Comparison of ENCODE assay signal across 21 mouse cellular contexts in the genomic region with DNA sequence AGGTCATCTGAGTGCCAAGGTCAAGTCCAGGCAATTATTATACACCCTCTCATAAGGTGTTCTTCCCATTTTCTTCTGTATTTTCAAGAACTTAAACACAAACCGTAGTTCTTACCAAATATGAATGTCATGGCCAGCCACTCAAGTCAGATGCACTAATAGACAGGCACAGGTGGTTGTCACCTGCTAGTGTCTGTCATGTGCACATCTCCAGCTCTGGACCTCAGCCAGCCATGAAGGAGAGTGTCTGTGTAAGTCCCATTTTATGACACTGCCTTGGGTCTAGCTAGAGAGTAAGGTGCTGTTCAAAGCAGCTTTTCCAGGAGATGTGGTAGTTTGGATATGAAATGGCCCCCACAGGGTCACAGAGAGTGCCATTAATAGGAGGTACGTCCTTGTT.
DNase-seq lines count a peak whose midpoint lies in the region; ATAC-seq and TF ChIP-seq lines count a peak whose summit lies in the region.
"Had no signal": no experiment of that assay in that cellular context is flagged by ENCODE, and none has a peak within 500 bp of the region (broad histone marks: within the 10 kb centered on the region; RNA-seq: fewer than 3 reads in every experiment).

No protein-coding gene starts in this region.

- H3ac ChIP-seq in myocyte (ENCODE audit: control insufficient read depth, insufficient read length): no peak overlapping the region

- no peaks in the 10 kb centered on the region for H3K27me3 ChIP-seq in embryonic facial prominence, embryonic 14.5 days (replicated peaks; ENCODE audit: control insufficient read depth, insufficient read depth, low read length)
- no peaks in the 10 kb centered on the region for H3K27me3 ChIP-seq in limb, embryonic 12.5 days
- no peaks in the 10 kb centered on the region for H3K27me3 ChIP-seq in myocyte (ENCODE audit: control insufficient read depth, insufficient read depth, insufficient read length)
- H3K27me3 ChIP-seq in heart, embryonic 10.5 days (ENCODE audit: insufficient read depth, poor library complexity, severe bottlenecking): no peaks in the 10 kb centered on the region
- H3K27me3 ChIP-seq: forebrain, embryonic 13.5 days; heart, embryonic 15.5 days; hindbrain, embryonic 15.5 days had no signal

- ATAC-seq in embryonic facial prominence, embryonic 14.5 days (ENCODE audit: low read depth): no peak; the same call in 1 of the 2 replicates
- no peak for ATAC-seq in limb, embryonic 12.5 days (ENCODE audit: insufficient number of reproducible peaks, insufficient read depth, low FRiP score, low TSS enrichment, low read depth)
- ATAC-seq: forebrain, embryonic 13.5 days; forebrain, postnatal 0 days; intestine, embryonic 16.5 days had no signal

- TF ChIP-seq POLR2A in myocyte (IDR thresholded peaks at IDR 0.05; ENCODE audit: insufficient read length, low read depth): no peak

- H3K9me3 ChIP-seq in embryonic facial prominence, embryonic 14.5 days (ENCODE audit: control insufficient read depth, low read length): no peaks in the 10 kb centered on the region
- H3K9me3 ChIP-seq in limb, embryonic 12.5 days: no peaks in the 10 kb centered on the region
- H3K9me3 ChIP-seq in heart, embryonic 10.5 days: no peaks in the 10 kb centered on the region
- H3K9me3 ChIP-seq: forebrain, embryonic 13.5 days; heart, embryonic 15.5 days; hindbrain, embryonic 10.5 days had no signal

- H3K4me3 ChIP-seq in embryonic facial prominence, embryonic 14.5 days (ENCODE audit: low read depth, low read length): no peak overlapping the region
- no peak overlapping the region for H3K4me3 ChIP-seq in limb, embryonic 12.5 days (replicated peaks)
- H3K4me3 ChIP-seq in myocyte: no peak overlapping the region
- no peak overlapping the region for H3K4me3 ChIP-seq in heart, embryonic 10.5 days
- H3K4me3 ChIP-seq: forebrain, embryonic 13.5 days; gastrocnemius, adult 2 months; heart, embryonic 15.5 days; hindbrain, embryonic 10.5 days; hindbrain, embryonic 15.5 days had no signal

- no peaks in the 10 kb centered on the region for H3K36me3 ChIP-seq in embryonic facial prominence, embryonic 14.5 days (ENCODE audit: control insufficient read depth, insufficient read depth, low read length)
- H3K36me3 ChIP-seq in limb, embryonic 12.5 days: no peaks in the 10 kb centered on the region
- H3K36me3 ChIP-seq in myocyte (ENCODE audit: control insufficient read depth, insufficient read depth): no peaks in the 10 kb centered on the region
- H3K36me3 ChIP-seq in heart, embryonic 10.5 days: no peaks in the 10 kb centered on the region
- H3K36me3 ChIP-seq: heart, embryonic 15.5 days; hindbrain, embryonic 10.5 days; hindbrain, embryonic 15.5 days had no signal

- H3K9ac ChIP-seq in embryonic facial prominence, embryonic 14.5 days (ENCODE audit: low read depth, low read length): no peak overlapping the region
- no peak overlapping the region for H3K9ac ChIP-seq in limb, embryonic 12.5 days (replicated peaks)
- H3K9ac ChIP-seq: forebrain, embryonic 13.5 days; forebrain, postnatal 0 days; heart, embryonic 15.5 days; hindbrain, embryonic 15.5 days had no signal

- H3K4me2 ChIP-seq in embryonic facial prominence, embryonic 14.5 days (ENCODE audit: low read depth, low read length): no peak overlapping the region
- no peak overlapping the region for H3K4me2 ChIP-seq in limb, embryonic 12.5 days
- H3K4me2 ChIP-seq in myocyte (ENCODE audit: low read depth): no peak overlapping the region
- H3K4me2 ChIP-seq: forebrain, embryonic 13.5 days; heart, embryonic 11.5 days; heart, embryonic 15.5 days; hindbrain, embryonic 15.5 days had no signal

- H3K79me2 ChIP-seq in myocyte (ENCODE audit: control insufficient read depth, insufficient read depth): no peaks in the 10 kb centered on the region

- H3K27ac ChIP-seq in embryonic facial prominence, embryonic 14.5 days (replicated peaks; ENCODE audit: low read depth, low read length): peak overlapping the region; percentile 33
- peak overlapping the region; percentile 24 for H3K27ac ChIP-seq in limb, embryonic 12.5 days
- H3K27ac ChIP-seq in heart, embryonic 10.5 days: no peak overlapping the region
- H3K27ac ChIP-seq: forebrain, embryonic 13.5 days; gastrocnemius, adult 2 months; heart, embryonic 15.5 days; hindbrain, embryonic 10.5 days; hindbrain, embryonic 15.5 days had no signal

- intact Hi-C loops in gastrocnemius, postnatal 14 days (cut with DNase I; ENCODE audit: low total_unique reads): no loop called here

- WGBS in embryonic facial prominence, embryonic 14.5 days: 64% methylated on average over 2 of the region's 2 CpGs
- WGBS in limb, embryonic 12.5 days: 87% methylated on average over 2 of the region's 2 CpGs
- 82% methylated on average over 2 of the region's 2 CpGs for WGBS in heart, embryonic 10.5 days

- peak; percentile 32 for DNase-seq in gastrocnemius, postnatal 14 days
- DNase-seq in gastrocnemius, adult 8-10 months (ENCODE audit: low spot score in 2 of 2): no peak
- peak; percentile 68 for DNase-seq in embryonic facial prominence, embryonic 14.5 days (ENCODE audit: low spot score)
- no peak for DNase-seq in spleen, adult 18-20 months
- no peak for DNase-seq in thymus, postnatal 4 days
- no peak for DNase-seq in heart, embryonic 10.5 days (ENCODE audit: low spot score)
- DNase-seq: adrenal gland, postnatal 10 days; cerebellum, adult 11-12 months; cerebellum, adult 9-10 months; cerebellum, postnatal 36 days; forebrain, postnatal 0 days; gastrocnemius, adult 2 months; heart, adult 18-20 months had no signal

- H3K4me1 ChIP-seq in embryonic facial prominence, embryonic 14.5 days (ENCODE audit: control insufficient read depth, insufficient read depth, low read length): peaks cover 30% of the 10 kb centered on the region
- H3K4me1 ChIP-seq in limb, embryonic 12.5 days (replicated peaks): peaks cover 25% of the 10 kb centered on the region
- H3K4me1 ChIP-seq in heart, embryonic 10.5 days: no peaks in the 10 kb centered on the region
- H3K4me1 ChIP-seq: forebrain, embryonic 13.5 days; heart, embryonic 15.5 days; hindbrain, embryonic 15.5 days had no signal

TF ChIP-seq in myocyte, 11 proteins besides CTCF, POLR2A, EP300 and RAD21:
- TF ChIP-seq TCF3 (IDR thresholded peaks at IDR 0.05; ENCODE audit: insufficient read length, low read depth) (no peak), TCF12 (IDR thresholded peaks at IDR 0.05; ENCODE audit: insufficient read depth, poor library complexity, severe bottlenecking) (no peak), MYOG (IDR thresholded peaks at IDR 0.05; ENCODE audit: control insufficient read depth in 1 of 3, insufficient read depth in 1 of 3, insufficient read length in 2 of 3, low read depth in 2 of 3) (no peak), MAX (IDR thresholded peaks at IDR 0.05; ENCODE audit: low read depth) (no peak), REST (IDR thresholded peaks at IDR 0.05; ENCODE audit: insufficient read depth, insufficient read length) (no peak), POLR2AphosphoS2 (IDR thresholded peaks at IDR 0.05; ENCODE audit: insufficient read length, low read depth) (no peak), MYOD1 (IDR thresholded peaks at IDR 0.05; ENCODE audit: control insufficient read depth in 1 of 3, insufficient read length in 2 of 3, low read depth in 2 of 3) (peak in 2 of 3 experiments; percentile 56 to 79), E2F4 (IDR thresholded peaks at IDR 0.05; ENCODE audit: insufficient read depth) (no peak)

Comparison
In these comparisons a context has a peak if more than half of its experiments do, and no peak if none do; other contexts are left out.
1. DNase-seq: peak in gastrocnemius, postnatal 14 days (single experiment) and embryonic facial prominence, embryonic 14.5 days (single experiment); none in gastrocnemius, adult 8-10 months (0 of 2), spleen, adult 18-20 months (0 of 2), thymus, postnatal 4 days (single experiment) and heart, embryonic 10.5 days (single experiment).